Mouse (Mus musculus): Measurements from ENCODE around the gene Vav1. TPM values are rescaled to one million over a fixed set of nuclear protein-coding genes. Genes with fewer than 3 reads are reported as not detected.

The Vav1 gene
- polyA plus RNA-seq, 1 experiment from 2014 or later: 2.3 TPM

GRCm38 (mm10) chr17:57261796-57262195 is 17.1 kb upstream of the Vav1 start:
- Histone ChIP-seq H3K27me3 (ENCODE audit: control insufficient read depth, insufficient read depth, low read length) (no peaks in the 10 kb centered on the region), H3K9me3 (ENCODE audit: control insufficient read depth, low read length) (no peaks in the 10 kb centered on the region), H3K4me3 (ENCODE audit: low read depth, low read length) (no peak overlapping the region), H3K9ac (ENCODE audit: low read length) (no peak overlapping the region), H3K27ac (ENCODE audit: low read depth, low read length) (no peak overlapping the region), H3K4me2 (no peak overlapping the region), H3K4me1 (ENCODE audit: control insufficient read depth, insufficient read depth, low read length) (no peaks in the 10 kb centered on the region), H3K36me3 (ENCODE audit: control insufficient read depth, insufficient read depth, low read length) (peaks cover 7% of the 10 kb centered on the region; the same call in 1 of the 2 replicates)
- ATAC-seq (ENCODE audit: low FRiP score) (no peak), DNase-seq (ENCODE audit: low spot score, missing footprints) (no peak)
- 52% methylated on average over 1 of the region's 1 CpGs for WGBS

GRCm38 (mm10) chr17:57262901-57263550 is 15.9 kb upstream of the Vav1 start:
- H3K27ac ChIP-seq (ENCODE audit: low read depth, low read length): no peak overlapping the region
- H3K36me3 ChIP-seq (ENCODE audit: control insufficient read depth, insufficient read depth, low read length): 0 out of 2 replicates have a peak, but pooled peaks cover 3% of the 10 kb centered on the region
- H3K4me3 ChIP-seq (ENCODE audit: low read depth, low read length): no peak overlapping the region
- H3K4me2 ChIP-seq: no peak overlapping the region
- H3K9me3 ChIP-seq (ENCODE audit: control insufficient read depth, low read length): no peaks in the 10 kb centered on the region
- no peaks in the 10 kb centered on the region for H3K27me3 ChIP-seq (ENCODE audit: control insufficient read depth, insufficient read depth, low read length)
- 91% methylated on average over 17 of the region's 17 CpGs for WGBS
- DNase-seq (ENCODE audit: low spot score, missing footprints) (peak; percentile 49), ATAC-seq (ENCODE audit: low FRiP score) (no peak)
- no peak overlapping the region for H3K9ac ChIP-seq (ENCODE audit: low read length)
- no peaks in the 10 kb centered on the region for H3K4me1 ChIP-seq (ENCODE audit: control insufficient read depth, insufficient read depth, low read length)

- H3K4me2 ChIP-seq: no peak overlapping the region
- H3K9me3 ChIP-seq (ENCODE audit: control insufficient read depth, low read length): no peaks in the 10 kb centered on the region
- no peaks in the 10 kb centered on the region for H3K27me3 ChIP-seq (ENCODE audit: control insufficient read depth, insufficient read depth, low read length)
- DNase-seq (ENCODE audit: low spot score, missing footprints) (peak; percentile 78), ATAC-seq (ENCODE audit: low FRiP score) (no peak)
- no peak overlapping the region for H3K4me3 ChIP-seq (ENCODE audit: low read depth, low read length)
- no peaks in the 10 kb centered on the region for H3K4me1 ChIP-seq (ENCODE audit: control insufficient read depth, insufficient read depth, low read length)
- no peak overlapping the region for H3K27ac ChIP-seq (ENCODE audit: low read depth, low read length)
- WGBS: 87% methylated on average over 2 of the region's 2 CpGs
- no peaks in the 10 kb centered on the region for H3K36me3 ChIP-seq (ENCODE audit: control insufficient read depth, insufficient read depth, low read length)
- H3K9ac ChIP-seq (ENCODE audit: low read length): no peak overlapping the region
Observed at GRCm38 (mm10) chr17:57264164-57264563, 14.7 kb upstream of the Vav1 start.

GRCm38 (mm10) chr17:57264972-57265945 is 13.6 kb upstream of the Vav1 start:
- Histone ChIP-seq H3K9me3 (ENCODE audit: control insufficient read depth, low read length) (no peaks in the 10 kb centered on the region), H3K27me3 (ENCODE audit: control insufficient read depth, insufficient read depth, low read length) (no peaks in the 10 kb centered on the region), H3K4me1 (ENCODE audit: control insufficient read depth, insufficient read depth, low read length) (no peaks in the 10 kb centered on the region), H3K4me3 (ENCODE audit: low read depth, low read length) (no peak overlapping the region), H3K9ac (ENCODE audit: low read length) (no peak overlapping the region), H3K36me3 (ENCODE audit: control insufficient read depth, insufficient read depth, low read length) (no peaks in the 10 kb centered on the region), H3K4me2 (no peak overlapping the region), H3K27ac (ENCODE audit: low read depth, low read length) (no peak overlapping the region)
- WGBS: 27% methylated on average over 21 of the region's 22 CpGs
- DNase-seq (ENCODE audit: low spot score, missing footprints): peak; percentile 68
- ATAC-seq (ENCODE audit: low FRiP score): no peak

- H3K4me1 ChIP-seq (ENCODE audit: control insufficient read depth, insufficient read depth, low read length): no peaks in the 10 kb centered on the region
- H3K27me3 ChIP-seq (ENCODE audit: control insufficient read depth, insufficient read depth, low read length): no peaks in the 10 kb centered on the region
- H3K4me2 ChIP-seq: no peak overlapping the region
- H3K9me3 ChIP-seq (ENCODE audit: control insufficient read depth, low read length): no peaks in the 10 kb centered on the region
- H3K9ac ChIP-seq (ENCODE audit: low read length): no peak overlapping the region
- no peak overlapping the region for H3K4me3 ChIP-seq (ENCODE audit: low read depth, low read length)
- H3K36me3 ChIP-seq (ENCODE audit: control insufficient read depth, insufficient read depth, low read length): no peaks in the 10 kb centered on the region
- ATAC-seq (ENCODE audit: low FRiP score) (no peak), DNase-seq (ENCODE audit: low spot score, missing footprints) (no peak)
- 84% methylated on average over 6 of the region's 6 CpGs for WGBS
- no peak overlapping the region for H3K27ac ChIP-seq (ENCODE audit: low read depth, low read length)
Observed at GRCm38 (mm10) chr17:57267556-57268126, 11.3 kb upstream of the Vav1 start.

- Histone ChIP-seq H3K4me1 (ENCODE audit: control insufficient read depth, insufficient read depth, low read length) (peaks cover 11% of the 10 kb centered on the region), H3K9me3 (ENCODE audit: control insufficient read depth, low read length) (no peaks in the 10 kb centered on the region), H3K9ac (ENCODE audit: low read length) (no peak overlapping the region), H3K4me3 (ENCODE audit: low read depth, low read length) (no peak overlapping the region), H3K27ac (ENCODE audit: low read depth, low read length) (no peak overlapping the region), H3K27me3 (ENCODE audit: control insufficient read depth, insufficient read depth, low read length) (peaks cover 27% of the 10 kb centered on the region), H3K4me2 (no peak overlapping the region), H3K36me3 (ENCODE audit: control insufficient read depth, insufficient read depth, low read length) (no peaks in the 10 kb centered on the region)
- WGBS: 78% methylated on average over 9 of the region's 9 CpGs
- peak; percentile 45 for DNase-seq (ENCODE audit: low spot score, missing footprints)
- no peak for ATAC-seq (ENCODE audit: low FRiP score)
Observed at GRCm38 (mm10) chr17:57271301-57271700, 7.6 kb upstream of the Vav1 start.

GRCm38 (mm10) chr17:57273846-57274245 is 5.1 kb upstream of the Vav1 start:
- peak; percentile 66 for DNase-seq (ENCODE audit: low spot score, missing footprints)
- H3K9me3 ChIP-seq (ENCODE audit: control insufficient read depth, low read length): no peaks in the 10 kb centered on the region
- peaks cover 14% of the 10 kb centered on the region for H3K4me1 ChIP-seq (ENCODE audit: control insufficient read depth, insufficient read depth, low read length)
- 41% methylated on average over 6 of the region's 7 CpGs for WGBS
- no peak overlapping the region for H3K9ac ChIP-seq (ENCODE audit: low read length)
- H3K4me2 ChIP-seq: no peak overlapping the region
- no peak overlapping the region for H3K27ac ChIP-seq (ENCODE audit: low read depth, low read length)
- H3K4me3 ChIP-seq (ENCODE audit: low read depth, low read length): no peak overlapping the region
- H3K27me3 ChIP-seq (ENCODE audit: control insufficient read depth, insufficient read depth, low read length): peaks cover 29% of the 10 kb centered on the region
- H3K36me3 ChIP-seq (ENCODE audit: control insufficient read depth, insufficient read depth, low read length): no peaks in the 10 kb centered on the region
- ATAC-seq (ENCODE audit: low FRiP score): no peak

- ATAC-seq (ENCODE audit: low FRiP score): no peak
- no peaks in the 10 kb centered on the region for H3K36me3 ChIP-seq (ENCODE audit: control insufficient read depth, insufficient read depth, low read length)
- peaks cover 29% of the 10 kb centered on the region for H3K27me3 ChIP-seq (ENCODE audit: control insufficient read depth, insufficient read depth, low read length)
- H3K4me2 ChIP-seq: peak overlapping the region; percentile 53
- no peak overlapping the region for H3K9ac ChIP-seq (ENCODE audit: low read length)
- 8% methylated on average over 15 of the region's 15 CpGs for WGBS
- H3K4me3 ChIP-seq (ENCODE audit: low read depth, low read length): peak overlapping the region; percentile 33
- H3K4me1 ChIP-seq (ENCODE audit: control insufficient read depth, insufficient read depth, low read length): peaks cover 14% of the 10 kb centered on the region
- H3K27ac ChIP-seq (ENCODE audit: low read depth, low read length): no peak overlapping the region
- no peaks in the 10 kb centered on the region for H3K9me3 ChIP-seq (ENCODE audit: control insufficient read depth, low read length)
- no peak for DNase-seq (ENCODE audit: low spot score, missing footprints)
Observed at GRCm38 (mm10) chr17:57274686-57275085, 4.2 kb upstream of the Vav1 start.

Data from midbrain, embryonic 11.5 days (tissue).